Mouse (Mus musculus) bone marrow, adult 2 months (tissue): Measurements from ENCODE around the gene Efnb2.

ENCODE experiments used
- CTCF ChIP-seq: fragments of 200-500 bp; IDR thresholded peaks from 2 replicates; pipeline ENCODE4 v1.5.1; 2011; ENCODE audit warnings: low read length, control low read depth; ENCODE audit not compliant: control insufficient read depth, insufficient read depth
- POLR2A ChIP-seq: fragments of 200-500 bp; IDR thresholded peaks from 2 replicates; pipeline ENCODE4 v1.6.1; 2011; ENCODE audit warnings: low read depth, mild to moderate bottlenecking, control low read depth, low read length, borderline replicate concordance; ENCODE audit not compliant: control insufficient read depth

DNA sequence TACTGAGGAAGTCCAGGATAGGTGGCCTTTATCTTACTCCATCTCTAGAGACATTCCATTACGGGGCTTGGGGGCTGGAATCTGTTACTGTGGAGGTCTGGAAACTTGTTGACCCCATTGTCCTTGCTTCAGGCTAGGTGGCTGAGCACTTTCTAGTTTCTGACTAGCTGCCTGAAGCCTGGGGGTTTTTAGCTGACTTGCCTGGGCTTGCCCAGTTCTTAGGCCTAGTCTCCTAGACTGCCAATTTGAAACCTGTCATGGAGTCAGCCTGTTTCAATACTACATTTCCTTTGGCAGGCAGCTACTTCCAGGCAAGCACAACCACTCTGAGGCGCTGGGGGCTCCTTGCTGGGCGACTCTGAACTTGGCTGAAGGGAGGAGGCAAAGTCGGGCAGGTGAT lies 39.2 kb upstream of the Efnb2 start:
- TF ChIP-seq CTCF (no peak), POLR2A (no peak)
